Mouse (Mus musculus) ES-Bruce4 (cell line): ENCODE measurements around the gene Enc1.

Experiments used
- CTCF ChIP-seq: IDR thresholded peaks from one replicate; pipeline ENCODE4 v1.8.1; 2011; ENCODE audit warnings: low read depth, low read length
- EP300 ChIP-seq: IDR thresholded peaks from 2 replicates; pipeline ENCODE4 v1.6.1; 2011; ENCODE audit warnings: low read depth, low read length; ENCODE audit not compliant: insufficient read depth
- POLR2A ChIP-seq: IDR thresholded peaks from one replicate; pipeline ENCODE4 v1.8.1; 2011; ENCODE audit warnings: low read length; ENCODE audit not compliant: insufficient read depth

- TF ChIP-seq CTCF (no peak), POLR2A (no peak), EP300 (no peak)
These were observed 18.4 kb downstream of the Enc1 start for GRCm38 (mm10) chr13:97259271-97259670.
